Mouse (Mus musculus) cerebellum, adult 18-20 months (tissue): Measurements from ENCODE around the gene Gm11111.

Source experiments
- DNase-seq, 2 experiments: peaks; one replicate each; pipeline ENCODE4 v3.0.0; 2021

Gm11111 gene

GRCm38 (mm10) chr5:98585915-98586314 is 33.4 kb downstream of the Gm11111 start:
- no peak for DNase-seq
